ENCODE assay signal across 10 mouse cellular contexts in genomic region chr15:101412188-101412587, GRCm38 (mm10). TPM values are rescaled to one million over a fixed set of nuclear protein-coding genes. Genes with fewer than 3 reads are reported as not detected.
A peak's percentile ranks its signal among the peaks of the same experiment; 100 is the strongest.
DNase-seq lines count a peak whose midpoint lies in the region; ATAC-seq lines count a peak whose summit lies in the region.
"Had no signal": no experiment of that assay in that cellular context is flagged by ENCODE, and none has a peak within 500 bp of the region (broad histone marks: within the 10 kb centered on the region; RNA-seq: fewer than 3 reads in every experiment).

No protein-coding gene starts in this region.

- no peaks in the 10 kb centered on the region for H3K9me3 ChIP-seq in heart, embryonic 11.5 days (replicated peaks; ENCODE audit: control insufficient read depth, low read length)
- H3K9me3 ChIP-seq in embryonic facial prominence, embryonic 10.5 days = no peaks in the 10 kb centered on the region
- H3K9me3 ChIP-seq in kidney, embryonic 16.5 days (ENCODE audit: low read length) = no peaks in the 10 kb centered on the region

- peaks cover 8% of the 10 kb centered on the region; the same call in 1 of the 2 replicates for H3K4me1 ChIP-seq in heart, embryonic 11.5 days (ENCODE audit: control insufficient read depth, insufficient read depth, low read length)
- peaks cover 50% of the 10 kb centered on the region for H3K4me1 ChIP-seq in embryonic facial prominence, embryonic 10.5 days
- peaks cover 19% of the 10 kb centered on the region for H3K4me1 ChIP-seq in kidney, embryonic 16.5 days (ENCODE audit: insufficient read depth, low read length)

- no peak overlapping the region for H3K27ac ChIP-seq in heart, embryonic 11.5 days (ENCODE audit: low read depth, low read length)
- peak overlapping the region; percentile 24; the same call in 1 of the 2 replicates for H3K27ac ChIP-seq in embryonic facial prominence, embryonic 10.5 days (replicated peaks)
- peak overlapping the region; percentile 88 for H3K27ac ChIP-seq in kidney, embryonic 16.5 days (ENCODE audit: low read length)

- ATAC-seq in heart, embryonic 11.5 days (replicated peaks; ENCODE audit: insufficient number of reproducible peaks, low FRiP score, low TSS enrichment) = no peak
- peak; percentile 82 for ATAC-seq in kidney, embryonic 16.5 days (ENCODE audit: low FRiP score, low TSS enrichment)

- peak overlapping the region; percentile 39 for H3K4me2 ChIP-seq in heart, embryonic 11.5 days
- peak overlapping the region; percentile 48 for H3K4me2 ChIP-seq in kidney, embryonic 16.5 days (replicated peaks; ENCODE audit: low read depth, low read length)

- H3K27me3 ChIP-seq in heart, embryonic 11.5 days (ENCODE audit: control insufficient read depth, insufficient read depth, low read length) = peaks cover 30% of the 10 kb centered on the region
- H3K27me3 ChIP-seq in embryonic facial prominence, embryonic 10.5 days (replicated peaks; ENCODE audit: low read depth, poor library complexity, severe bottlenecking) = peaks cover 36% of the 10 kb centered on the region
- H3K27me3 ChIP-seq in kidney, embryonic 16.5 days (ENCODE audit: insufficient read depth, low read length) = peaks cover 20% of the 10 kb centered on the region

- H3K9ac ChIP-seq in heart, embryonic 11.5 days (ENCODE audit: low read depth, low read length) = no peak overlapping the region
- H3K9ac ChIP-seq in kidney, embryonic 16.5 days (replicated peaks; ENCODE audit: low read length) = peak overlapping the region; percentile 49

- peak overlapping the region; percentile 21 for H3K4me3 ChIP-seq in heart, embryonic 11.5 days (ENCODE audit: low read depth, low read length)
- peak overlapping the region; percentile 42 for H3K4me3 ChIP-seq in embryonic facial prominence, embryonic 10.5 days
- H3K4me3 ChIP-seq in kidney, embryonic 16.5 days (ENCODE audit: low read length) = peak overlapping the region; percentile 37

- DNase-seq in heart, postnatal 36 days = no peak
- peak; percentile 28 for DNase-seq in embryonic facial prominence, embryonic 10.5 days (ENCODE audit: low spot score)
- peak; percentile 77 for DNase-seq in lung, postnatal 10 days
- DNase-seq in adrenal gland, postnatal 4 days (ENCODE audit: low spot score in 2 of 2) = no peak
- DNase-seq in layer of hippocampus, adult 11-12 months (ENCODE audit: low spot score) = no peak
- DNase-seq in cerebellum, adult 9-10 months = no peak

- H3K36me3 ChIP-seq in heart, embryonic 11.5 days (ENCODE audit: control insufficient read depth, insufficient read depth, low read length) = no peaks in the 10 kb centered on the region
- no peaks in the 10 kb centered on the region for H3K36me3 ChIP-seq in embryonic facial prominence, embryonic 10.5 days (replicated peaks)
- no peaks in the 10 kb centered on the region for H3K36me3 ChIP-seq in kidney, embryonic 16.5 days (ENCODE audit: insufficient read depth, low read length)

- intact Hi-C loops in heart, postnatal 36 days (cut with DNase I) = loop anchor here (5.0 kb wide), 1 partner anchor 55 kb away; no protein-coding TSS in a partner anchor

- WGBS in heart, embryonic 11.5 days (ENCODE audit: insufficient replicate concordance) = 17% methylated on average over 31 of the region's 31 CpGs
- WGBS in embryonic facial prominence, embryonic 10.5 days = 20% methylated on average over 31 of the region's 31 CpGs
- WGBS in kidney, embryonic 16.5 days = 11% methylated on average over 31 of the region's 31 CpGs

RNA-seq across cellular contexts. Expression of gene Krt7, which starts 1.3 kb away (rescaled TPM):
- 23.8 and 25.8 TPM in 2 replicates for polyA plus RNA-seq in heart, embryonic 11.5 days (2014; fragmentation: Nextera tagmentation; extraction: Ambion mirVana)
- 1 to 10 TPM; 2.1 to 2.9 TPM for total RNA-seq in heart, postnatal 36 days (2021)
- 16.2 and 17.4 TPM in 2 replicates for polyA plus RNA-seq in embryonic facial prominence, embryonic 10.5 days (2016; fragmentation: Nextera tagmentation; extraction: Ambion mirVana)
- polyA plus RNA-seq in kidney, embryonic 16.5 days (2015; fragmentation: Nextera tagmentation; extraction: Ambion mirVana) = 94.8 and 99.9 TPM in 2 replicates
- total RNA-seq in adrenal gland, postnatal 4 days (2021) = 10 to 100 TPM in 1 of 2 experiments, 1 to 10 TPM in 1; 4.1 to 12.3 TPM

RNA-seq across cellular contexts. Expression of gene Krt87, which starts 26.4 kb away (rescaled TPM):
- polyA plus RNA-seq in heart, embryonic 11.5 days (2014; fragmentation: Nextera tagmentation; extraction: Ambion mirVana) = not detected in 2 replicates
- not detected for total RNA-seq in heart, postnatal 36 days (2021)
- 0.12 TPM in 1 of 2 replicates, not detected in the other for polyA plus RNA-seq in embryonic facial prominence, embryonic 10.5 days (2016; fragmentation: Nextera tagmentation; extraction: Ambion mirVana)
- polyA plus RNA-seq in kidney, embryonic 16.5 days (2015; fragmentation: Nextera tagmentation; extraction: Ambion mirVana) = 0.06 TPM in 1 of 2 replicates, not detected in the other
- total RNA-seq in adrenal gland, postnatal 4 days (2021) = not detected
- total RNA-seq: adrenal gland, adult 18-20 months had no signal
- polyA plus RNA-seq: heart, postnatal 0 days had no signal

RNA-seq across cellular contexts. Expression of gene Krt88, which starts 35.4 kb away (rescaled TPM):
- polyA plus RNA-seq in heart, embryonic 11.5 days (2014; fragmentation: Nextera tagmentation; extraction: Ambion mirVana) = not detected in 2 replicates
- total RNA-seq in heart, postnatal 36 days (2021) = not detected
- polyA plus RNA-seq in embryonic facial prominence, embryonic 10.5 days (2016; fragmentation: Nextera tagmentation; extraction: Ambion mirVana) = not detected in 2 replicates
- polyA plus RNA-seq in kidney, embryonic 16.5 days (2015; fragmentation: Nextera tagmentation; extraction: Ambion mirVana) = not detected in 2 replicates
- total RNA-seq in adrenal gland, postnatal 4 days (2021) = not detected
- total RNA-seq: adrenal gland, adult 18-20 months had no signal
- polyA plus RNA-seq: heart, postnatal 0 days had no signal

RNA-seq across cellular contexts. Expression of gene Krt80, which starts 42.2 kb away (rescaled TPM):
- 2.5 and 2.8 TPM in 2 replicates for polyA plus RNA-seq in heart, embryonic 11.5 days (2014; fragmentation: Nextera tagmentation; extraction: Ambion mirVana)
- 1 to 10 TPM; 2.0 to 2.1 TPM for total RNA-seq in heart, postnatal 36 days (2021)
- 0.04 and 0.16 TPM in 2 replicates for polyA plus RNA-seq in embryonic facial prominence, embryonic 10.5 days (2016; fragmentation: Nextera tagmentation; extraction: Ambion mirVana)
- polyA plus RNA-seq in kidney, embryonic 16.5 days (2015; fragmentation: Nextera tagmentation; extraction: Ambion mirVana) = 1.7 and 2.3 TPM in 2 replicates
- total RNA-seq in adrenal gland, postnatal 4 days (2021) = 1 to 10 TPM in 1 of 2 experiments, under 1 TPM in 1; 0.45 to 1.1 TPM

RNA-seq across cellular contexts. Expression of gene Krt81, which starts 51.4 kb away (rescaled TPM):
- polyA plus RNA-seq in heart, embryonic 11.5 days (2014; fragmentation: Nextera tagmentation; extraction: Ambion mirVana) = not detected in 2 replicates
- total RNA-seq in heart, postnatal 36 days (2021) = not detected
- not detected in 2 replicates for polyA plus RNA-seq in embryonic facial prominence, embryonic 10.5 days (2016; fragmentation: Nextera tagmentation; extraction: Ambion mirVana)
- polyA plus RNA-seq in kidney, embryonic 16.5 days (2015; fragmentation: Nextera tagmentation; extraction: Ambion mirVana) = not detected in 2 replicates
- total RNA-seq in adrenal gland, postnatal 4 days (2021) = not detected
- total RNA-seq: adrenal gland, adult 18-20 months had no signal
- polyA plus RNA-seq: heart, postnatal 0 days had no signal

Comparison
In these comparisons a context has a peak if more than half of its experiments do, and no peak if none do; other contexts are left out.
1. DNase-seq: peak in embryonic facial prominence, embryonic 10.5 days (single experiment) and lung, postnatal 10 days (single experiment); none in heart, postnatal 36 days (0 of 2), adrenal gland, postnatal 4 days (0 of 2), layer of hippocampus, adult 11-12 months (single experiment) and cerebellum, adult 9-10 months (single experiment).
2. Peak in every context shown above with its lines, with median percentiles within 50 percentile points of each other: H3K4me3 ChIP-seq.